Mouse (Mus musculus) forebrain, postnatal 0 days (tissue): ENCODE measurements around the gene Mnd1. TPM values are rescaled to one million over a fixed set of nuclear protein-coding genes. Genes with fewer than 3 reads are reported as not detected.
A peak's percentile ranks its signal among the peaks of the same experiment; 100 is the strongest.

ENCODE experiments used
- ATAC-seq: fragments of 200-750 bp; cut with Nextera tagmentation; 2 replicates; pipeline ENCODE4 v1.8.0; 2017; ENCODE audit warnings: mild to moderate bottlenecking, moderate library complexity
- DNase-seq: peaks from one replicate; pipeline ENCODE4 v3.0.0-alpha.2; 2015
- H3K27ac ChIP-seq: fragments of 300-500 bp; sonication (generic); 2 replicates; pipeline ENCODE4 v1.5.1; 2014; ENCODE audit warnings: low read depth, mild to moderate bottlenecking, antibody characterized with exemption, low read length, moderate library complexity, mixed read lengths
- H3K27me3 ChIP-seq: fragments of 300-500 bp; sonication (generic); 2 replicates; pipeline ENCODE4 v1.6.1; 2014; ENCODE audit warnings: mild to moderate bottlenecking, low read length, mixed read lengths; ENCODE audit not compliant: insufficient read depth
- H3K36me3 ChIP-seq: fragments of 300-500 bp; sonication (generic); 2 replicates; pipeline ENCODE4 v1.6.1; 2014; ENCODE audit warnings: mild to moderate bottlenecking, moderate library complexity; ENCODE audit not compliant: insufficient read depth
- H3K4me1 ChIP-seq: fragments of 300-500 bp; sonication (generic); 2 replicates; pipeline ENCODE4 v1.6.1; 2014; ENCODE audit warnings: antibody characterized with exemption; ENCODE audit not compliant: insufficient read depth
- H3K4me2 ChIP-seq: fragments of 300-500 bp; sonication (generic); 2 replicates; pipeline ENCODE4 v1.6.1; 2014; ENCODE audit warnings: low read depth, mild to moderate bottlenecking, moderate library complexity
- H3K4me3 ChIP-seq: fragments of 300-500 bp; sonication (generic); 2 replicates; pipeline ENCODE4 v1.5.1; 2014; ENCODE audit warnings: low read depth, low read length, mixed read lengths
- H3K9ac ChIP-seq: fragments of 300-500 bp; sonication (generic); 2 replicates; pipeline ENCODE4 v1.6.1; 2014; ENCODE audit warnings: mild to moderate bottlenecking
- H3K9me3 ChIP-seq: fragments of 300-500 bp; sonication (generic); 2 replicates; pipeline ENCODE4 v1.6.1; 2016; ENCODE audit warnings: low read length
- CTCF ChIP-seq: sonication (generic); IDR thresholded peaks from 2 replicates; pipeline ENCODE4 v1.5.1; 2016; ENCODE audit warnings: antibody characterized with exemption, control low read depth, low read depth
- WGBS: fragments of 180-500 bp; shearing (Covaris S2); extraction: QIAGEN DNeasy Blood & Tissue Kit; methylation state at CpG from one replicate; pipeline ENCODE4 v1.1.7; 2014; 5-methylcytosine and 5-hydroxymethylcytosine counted together
- polyA plus RNA-seq: library from polyadenylated mRNA; unstranded; fragments of >200 nt; fragmentation: Nextera tagmentation; extraction: Ambion mirVana; gene quantifications from 2 replicates; pipeline ENCODE4 v1.2.1, GENCODE M21; 2015
- total RNA-seq: library from RNA; depleted of rRNA; stranded (reverse); fragments of >200 nt; gene quantifications from 2 replicates; pipeline ENCODE4 v1.2.3, GENCODE M21; 2014; rRNA removed

The Mnd1 gene
- 2.1 and 3.0 TPM in 2 replicates for total RNA-seq
- polyA plus RNA-seq, result 2.4 and 2.5 TPM in 2 replicates

DNA sequence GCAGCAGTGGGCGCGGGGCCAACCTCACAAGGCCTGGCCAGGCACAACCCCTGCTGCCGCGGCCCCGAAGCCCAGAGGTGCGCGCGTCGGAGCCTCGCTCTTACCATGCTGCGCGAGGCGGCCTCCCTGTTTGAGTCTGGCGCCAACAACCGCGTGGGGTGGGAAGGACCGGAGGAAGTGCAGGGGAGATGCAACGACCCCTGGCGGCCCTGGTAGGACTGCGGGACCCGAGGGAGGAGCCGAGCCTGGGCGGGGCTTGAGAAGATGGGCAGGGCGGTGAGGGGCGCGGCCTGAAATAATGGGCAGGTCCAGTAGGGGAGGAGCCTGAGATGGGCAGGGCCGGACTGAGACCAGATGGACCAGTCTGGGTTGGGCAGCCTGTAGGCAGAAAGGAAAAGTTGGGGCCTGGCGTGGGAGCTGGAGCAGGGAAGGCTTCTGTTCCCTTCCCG is at the start of gene Mnd1:
Gene Mnd1 (minus strand): TSS at position 229 of the 449 bp plus-strand sequence.
- H3K27ac ChIP-seq, result 0 out of 2 replicates have a peak within 1 kb of the TSS, but pooled peaks have one; percentile 15
- H3K27me3 ChIP-seq, result no peaks in the 10 kb centered on the region
- H3K4me1 ChIP-seq, result no peaks in the 10 kb centered on the region
- peaks cover 18% of the 10 kb centered on the region for H3K36me3 ChIP-seq
- DNase-seq (peak; percentile 93), ATAC-seq (peak; percentile 96)
- peak; percentile 97 for TF ChIP-seq CTCF
- H3K4me2 ChIP-seq, result peak within 1 kb of the TSS; percentile 91
- peak within 1 kb of the TSS; percentile 53 for H3K4me3 ChIP-seq
- WGBS, result 2% methylated on average over 29 of the region's 29 CpGs
- no peaks in the 10 kb centered on the region for H3K9me3 ChIP-seq
- peak within 1 kb of the TSS; percentile 59 for H3K9ac ChIP-seq

GRCm38 (mm10) chr3:84204640-84205039 is 49.1 kb upstream of the Mnd1 start:
- H3K4me1 ChIP-seq, result peaks cover 7% of the 10 kb centered on the region; the same call in 1 of the 2 replicates
- H3K27ac ChIP-seq, result no peak overlapping the region
- H3K36me3 ChIP-seq, result peaks cover 43% of the 10 kb centered on the region
- DNase-seq (no peak), ATAC-seq (no peak)
- TF ChIP-seq CTCF, result no peak
- H3K4me2 ChIP-seq, result no peak overlapping the region
- H3K27me3 ChIP-seq, result no peaks in the 10 kb centered on the region
- no peak overlapping the region for H3K9ac ChIP-seq
- no peak overlapping the region for H3K4me3 ChIP-seq
- 79% methylated on average over 5 of the region's 5 CpGs for WGBS
- no peaks in the 10 kb centered on the region for H3K9me3 ChIP-seq

GRCm38 (mm10) chr3:84200559-84201420 is 45.2 kb upstream of the Mnd1 start:
- H3K9me3 ChIP-seq, result no peaks in the 10 kb centered on the region
- DNase-seq, result peak; percentile 78
- no peaks in the 10 kb centered on the region for H3K27me3 ChIP-seq
- TF ChIP-seq CTCF, result no peak
- H3K4me3 ChIP-seq, result no peak overlapping the region
- H3K9ac ChIP-seq, result no peak overlapping the region
- H3K36me3 ChIP-seq, result peaks cover 23% of the 10 kb centered on the region
- no peak overlapping the region for H3K4me2 ChIP-seq
- H3K4me1 ChIP-seq, result peaks cover 7% of the 10 kb centered on the region; the same call in 1 of the 2 replicates
- WGBS, result 25% methylated on average over 13 of the region's 13 CpGs
- peak overlapping the region; percentile 71 for H3K27ac ChIP-seq
- peak; percentile 79 for ATAC-seq

GRCm38 (mm10) chr3:84199516-84199915 is 43.9 kb upstream of the Mnd1 start:
- H3K4me3 ChIP-seq, result no peak overlapping the region
- H3K4me1 ChIP-seq, result peaks cover 7% of the 10 kb centered on the region; the same call in 1 of the 2 replicates
- H3K27me3 ChIP-seq, result no peaks in the 10 kb centered on the region
- TF ChIP-seq CTCF, result no peak
- no peaks in the 10 kb centered on the region for H3K9me3 ChIP-seq
- peaks cover 12% of the 10 kb centered on the region for H3K36me3 ChIP-seq
- H3K9ac ChIP-seq, result no peak overlapping the region
- H3K4me2 ChIP-seq, result no peak overlapping the region
- ATAC-seq (no peak), DNase-seq (no peak)
- 90% methylated on average over 9 of the region's 9 CpGs for WGBS
- no peak overlapping the region for H3K27ac ChIP-seq

- no peak for TF ChIP-seq CTCF
- peaks cover 7% of the 10 kb centered on the region; the same call in 1 of the 2 replicates for H3K4me1 ChIP-seq
- no peak overlapping the region for H3K9ac ChIP-seq
- H3K27ac ChIP-seq, result no peak overlapping the region
- ATAC-seq (no peak), DNase-seq (no peak)
- 95% methylated on average over 3 of the region's 3 CpGs for WGBS
- no peak overlapping the region for H3K4me2 ChIP-seq
- H3K4me3 ChIP-seq, result no peak overlapping the region
- H3K9me3 ChIP-seq, result no peaks in the 10 kb centered on the region
- H3K27me3 ChIP-seq, result no peaks in the 10 kb centered on the region
- H3K36me3 ChIP-seq, result peaks cover 14% of the 10 kb centered on the region
These were observed 42.6 kb upstream of the Mnd1 start for GRCm38 (mm10) chr3:84198229-84198628.

- no peak overlapping the region for H3K4me2 ChIP-seq
- H3K4me3 ChIP-seq, result no peak overlapping the region
- H3K9me3 ChIP-seq, result no peaks in the 10 kb centered on the region
- TF ChIP-seq CTCF, result no peak
- ATAC-seq, result no peak
- no peak for DNase-seq
- H3K27ac ChIP-seq, result no peak overlapping the region
- no peak overlapping the region for H3K9ac ChIP-seq
- H3K27me3 ChIP-seq, result no peaks in the 10 kb centered on the region
- H3K36me3 ChIP-seq, result peaks cover 46% of the 10 kb centered on the region
- no peaks in the 10 kb centered on the region for H3K4me1 ChIP-seq
- 57% methylated on average over 4 of the region's 4 CpGs for WGBS
These were observed 38.3 kb upstream of the Mnd1 start for GRCm38 (mm10) chr3:84193881-84194280.
